Mouse (Mus musculus): Measurements from ENCODE around the gene Pik3cg. TPM values are rescaled to one million over a fixed set of nuclear protein-coding genes. Genes with fewer than 3 reads are reported as not detected.

Gene Pik3cg
- polyA plus RNA-seq, 1 experiment from 2014 or later, result 1.1 TPM

DNA sequence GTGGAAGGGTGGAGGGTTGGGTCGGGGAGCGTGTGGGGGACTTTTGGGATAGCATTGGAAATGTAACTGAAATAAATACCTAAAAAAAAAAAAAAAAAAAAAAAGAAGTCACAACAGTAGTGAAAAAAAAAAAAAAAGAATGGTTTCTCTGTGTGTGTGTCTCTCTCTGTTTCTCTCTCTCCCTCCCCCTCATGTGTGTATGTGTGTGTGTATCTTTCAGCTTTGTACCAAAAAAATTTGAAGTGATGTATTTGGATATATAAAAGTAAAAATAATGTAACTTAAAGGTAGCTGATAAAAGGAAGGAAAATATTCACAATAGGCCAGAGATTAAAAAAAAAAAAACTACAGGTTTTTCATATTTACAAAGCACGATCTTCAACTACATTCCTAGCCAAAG lies 23.6 kb downstream of the Pik3cg start:
- H3K4me3 ChIP-seq (ENCODE audit: low read depth, low read length), result no peak overlapping the region
- H3K9ac ChIP-seq (ENCODE audit: low read depth, low read length), result no peak overlapping the region
- ATAC-seq, result no peak
- H3K4me2 ChIP-seq (replicated peaks; ENCODE audit: low read depth), result no peak overlapping the region
- H3K9me3 ChIP-seq (ENCODE audit: control insufficient read depth), result no peaks in the 10 kb centered on the region
- TF ChIP-seq CTCF (IDR thresholded peaks at IDR 0.05; ENCODE audit: low read depth), result no peak
- 95% methylated on average over 3 of the region's 3 CpGs for WGBS
- H3K4me1 ChIP-seq (replicated peaks; ENCODE audit: control insufficient read depth, insufficient read depth, low read length), result no peaks in the 10 kb centered on the region; the same call in 1 of the 2 replicates
- no peaks in the 10 kb centered on the region for H3K27me3 ChIP-seq (replicated peaks; ENCODE audit: control insufficient read depth, insufficient read depth, low read length)
- H3K36me3 ChIP-seq (ENCODE audit: control insufficient read depth, insufficient read depth), result no peaks in the 10 kb centered on the region
- H3K27ac ChIP-seq (ENCODE audit: low read depth, low read length), result no peak overlapping the region

DNA sequence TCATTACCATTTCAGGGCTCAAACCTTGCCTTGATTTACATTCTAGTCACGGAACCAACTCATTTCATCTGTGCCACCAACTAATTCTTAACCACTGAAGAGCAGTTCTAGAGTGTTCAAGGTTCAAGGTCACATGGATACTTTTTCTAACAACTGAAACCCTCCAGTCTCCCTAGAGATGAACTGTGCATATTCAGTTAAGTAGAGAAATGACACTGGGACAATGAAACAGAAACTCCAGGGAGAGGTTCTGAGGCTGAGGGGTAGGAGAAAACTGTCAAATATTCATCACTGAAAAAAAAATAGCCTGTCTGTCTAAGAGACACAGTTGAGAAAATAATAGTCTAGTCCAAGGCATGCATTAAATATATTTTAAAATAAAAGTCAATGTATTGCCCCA lies 24.9 kb downstream of the Pik3cg start:
- Histone ChIP-seq H3K9me3 (ENCODE audit: control insufficient read depth) (no peaks in the 10 kb centered on the region), H3K36me3 (ENCODE audit: control insufficient read depth, insufficient read depth) (no peaks in the 10 kb centered on the region), H3K27ac (ENCODE audit: low read depth, low read length) (no peak overlapping the region), H3K4me1 (replicated peaks; ENCODE audit: control insufficient read depth, insufficient read depth, low read length) (no peaks in the 10 kb centered on the region; the same call in 1 of the 2 replicates), H3K4me2 (replicated peaks; ENCODE audit: low read depth) (no peak overlapping the region), H3K27me3 (replicated peaks; ENCODE audit: control insufficient read depth, insufficient read depth, low read length) (no peaks in the 10 kb centered on the region), H3K9ac (ENCODE audit: low read depth, low read length) (no peak overlapping the region), H3K4me3 (ENCODE audit: low read depth, low read length) (no peak overlapping the region)
- no peak for TF ChIP-seq CTCF (IDR thresholded peaks at IDR 0.05; ENCODE audit: low read depth)
- no peak for ATAC-seq
- WGBS, result 78% methylated on average over 1 of the region's 1 CpGs

- no peaks in the 10 kb centered on the region for H3K27me3 ChIP-seq (replicated peaks; ENCODE audit: control insufficient read depth, insufficient read depth, low read length)
- no peak overlapping the region for H3K4me2 ChIP-seq (replicated peaks; ENCODE audit: low read depth)
- H3K4me1 ChIP-seq (replicated peaks; ENCODE audit: control insufficient read depth, insufficient read depth, low read length), result no peaks in the 10 kb centered on the region; the same call in 1 of the 2 replicates
- H3K9me3 ChIP-seq (ENCODE audit: control insufficient read depth), result no peaks in the 10 kb centered on the region
- ATAC-seq, result no peak
- no peak for TF ChIP-seq CTCF (IDR thresholded peaks at IDR 0.05; ENCODE audit: low read depth)
- 85% methylated on average over 15 of the region's 15 CpGs for WGBS
- H3K27ac ChIP-seq (ENCODE audit: low read depth, low read length), result no peak overlapping the region
- no peak overlapping the region for H3K9ac ChIP-seq (ENCODE audit: low read depth, low read length)
- no peak overlapping the region for H3K4me3 ChIP-seq (ENCODE audit: low read depth, low read length)
- H3K36me3 ChIP-seq (ENCODE audit: control insufficient read depth, insufficient read depth), result no peaks in the 10 kb centered on the region
These were observed 25.6 kb downstream of the Pik3cg start for GRCm38 (mm10) chr12:32182632-32183419.

DNA sequence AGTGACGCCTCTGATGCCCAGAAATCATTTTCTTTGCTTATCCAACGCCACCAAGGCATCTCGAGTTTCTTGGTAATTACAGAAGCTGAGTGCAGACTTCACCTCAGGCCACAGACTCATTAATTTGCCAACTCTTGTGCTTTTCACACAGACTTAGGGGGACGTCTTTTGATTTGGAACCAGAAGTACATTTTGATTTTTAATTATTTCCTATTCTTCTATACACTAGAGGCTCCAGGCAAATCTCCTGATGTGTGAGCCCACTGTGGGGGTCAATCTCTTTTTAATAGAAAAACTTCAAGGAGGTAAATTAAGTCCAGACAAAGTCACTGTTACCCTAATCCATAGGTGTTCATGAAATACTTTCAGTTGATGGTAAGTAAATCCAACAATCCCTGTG lies 26.6 kb downstream of the Pik3cg start:
- Histone ChIP-seq H3K27ac (ENCODE audit: low read depth, low read length) (no peak overlapping the region), H3K27me3 (replicated peaks; ENCODE audit: control insufficient read depth, insufficient read depth, low read length) (no peaks in the 10 kb centered on the region), H3K4me3 (ENCODE audit: low read depth, low read length) (no peak overlapping the region), H3K9ac (ENCODE audit: low read depth, low read length) (no peak overlapping the region), H3K4me2 (replicated peaks; ENCODE audit: low read depth) (no peak overlapping the region), H3K9me3 (ENCODE audit: control insufficient read depth) (no peaks in the 10 kb centered on the region), H3K4me1 (replicated peaks; ENCODE audit: control insufficient read depth, insufficient read depth, low read length) (no peaks in the 10 kb centered on the region; the same call in 1 of the 2 replicates), H3K36me3 (ENCODE audit: control insufficient read depth, insufficient read depth) (no peaks in the 10 kb centered on the region)
- 77% methylated on average over 4 of the region's 4 CpGs for WGBS
- TF ChIP-seq CTCF (IDR thresholded peaks at IDR 0.05; ENCODE audit: low read depth), result no peak
- ATAC-seq, result no peak

DNA sequence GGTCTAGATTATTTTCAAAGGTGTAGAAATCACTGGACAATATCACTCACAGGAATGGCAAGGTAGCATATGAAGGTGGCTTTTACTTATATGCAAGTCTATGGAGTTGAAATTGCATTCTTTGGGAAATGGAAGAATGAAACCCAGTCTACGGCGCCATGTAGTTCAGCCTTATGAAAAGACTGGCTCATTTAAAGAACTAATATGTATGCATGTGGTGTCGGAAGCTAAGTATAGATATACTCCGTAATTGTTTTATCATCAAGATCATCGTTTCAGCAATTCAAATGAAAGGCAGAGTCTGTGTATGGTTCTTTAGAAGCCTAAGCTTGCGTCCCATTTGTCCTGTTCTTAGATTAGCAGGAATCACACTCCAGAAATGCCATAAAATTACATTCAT lies 34.0 kb downstream of the Pik3cg start:
- no peak overlapping the region for H3K4me3 ChIP-seq (ENCODE audit: low read depth, low read length)
- H3K9ac ChIP-seq (ENCODE audit: low read depth, low read length), result no peak overlapping the region
- H3K27ac ChIP-seq (ENCODE audit: low read depth, low read length), result no peak overlapping the region
- no peak for ATAC-seq
- H3K9me3 ChIP-seq (ENCODE audit: control insufficient read depth), result no peaks in the 10 kb centered on the region
- no peak overlapping the region for H3K4me2 ChIP-seq (replicated peaks; ENCODE audit: low read depth)
- no peaks in the 10 kb centered on the region for H3K36me3 ChIP-seq (ENCODE audit: control insufficient read depth, insufficient read depth)
- WGBS, result 92% methylated on average over 6 of the region's 6 CpGs
- no peaks in the 10 kb centered on the region for H3K27me3 ChIP-seq (replicated peaks; ENCODE audit: control insufficient read depth, insufficient read depth, low read length)
- no peaks in the 10 kb centered on the region for H3K4me1 ChIP-seq (replicated peaks; ENCODE audit: control insufficient read depth, insufficient read depth, low read length)
- no peak for TF ChIP-seq CTCF (IDR thresholded peaks at IDR 0.05; ENCODE audit: low read depth)

DNA sequence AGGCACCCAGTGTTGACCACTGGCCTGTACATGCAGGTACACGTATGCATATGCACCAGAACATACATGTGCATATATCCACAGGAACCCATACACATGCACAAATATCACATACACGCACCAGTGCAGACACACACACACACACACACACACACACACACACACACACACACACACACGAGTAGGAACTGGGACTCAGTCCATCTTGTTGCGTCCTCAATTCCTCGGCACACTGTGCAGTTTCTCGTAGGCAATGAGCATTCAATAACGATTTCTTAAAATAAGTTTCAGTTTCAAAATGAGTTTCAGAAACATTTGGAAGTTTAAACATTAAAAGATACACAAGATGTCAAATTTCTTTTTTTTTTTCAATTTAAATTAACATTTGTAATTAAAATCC lies 35.6 kb downstream of the Pik3cg start:
- no peak overlapping the region for H3K4me3 ChIP-seq (ENCODE audit: low read depth, low read length)
- no peaks in the 10 kb centered on the region for H3K27me3 ChIP-seq (replicated peaks; ENCODE audit: control insufficient read depth, insufficient read depth, low read length)
- ATAC-seq, result no peak
- no peak overlapping the region for H3K9ac ChIP-seq (ENCODE audit: low read depth, low read length)
- no peak for TF ChIP-seq CTCF (IDR thresholded peaks at IDR 0.05; ENCODE audit: low read depth)
- no peaks in the 10 kb centered on the region for H3K4me1 ChIP-seq (replicated peaks; ENCODE audit: control insufficient read depth, insufficient read depth, low read length)
- H3K36me3 ChIP-seq (ENCODE audit: control insufficient read depth, insufficient read depth), result no peaks in the 10 kb centered on the region
- H3K27ac ChIP-seq (ENCODE audit: low read depth, low read length), result no peak overlapping the region
- H3K9me3 ChIP-seq (ENCODE audit: control insufficient read depth), result no peaks in the 10 kb centered on the region
- WGBS, result 92% methylated on average over 7 of the region's 7 CpGs
- H3K4me2 ChIP-seq (replicated peaks; ENCODE audit: low read depth), result no peak overlapping the region

All from intestine, postnatal 0 days (tissue).